21 mouse cellular contexts compared by ENCODE assay signal in the genomic region with DNA sequence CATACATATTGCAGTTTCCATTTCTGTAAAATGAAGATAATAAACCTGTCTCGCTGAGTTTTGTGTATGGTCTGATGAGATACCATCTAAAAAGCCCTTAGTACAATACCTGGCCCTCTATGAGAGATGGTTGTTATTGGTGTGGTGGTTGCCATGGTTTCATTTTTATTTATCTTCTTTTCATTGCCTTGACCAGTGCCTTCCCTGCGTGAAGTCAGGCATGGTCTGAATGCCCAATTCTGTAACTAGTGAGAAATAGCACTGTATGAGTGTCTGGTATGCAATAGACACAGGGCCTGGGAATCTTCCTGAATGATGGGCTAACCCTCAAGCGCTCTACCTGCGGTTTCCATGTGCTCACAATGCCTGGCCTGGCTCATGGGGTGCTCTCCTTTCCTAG.
"Had no signal": no experiment of that assay in that cellular context is flagged by ENCODE, and none has a peak within 500 bp of the region (broad histone marks: within the 10 kb centered on the region; RNA-seq: fewer than 3 reads in every experiment).

No protein-coding gene starts in this region.

- H3K9me3 ChIP-seq: limb, embryonic 12.5 days; limb, embryonic 15.5 days; midbrain, embryonic 12.5 days; neural tube, embryonic 13.5 days; stomach, embryonic 15.5 days had no signal

- H3K9ac ChIP-seq: limb, embryonic 12.5 days; limb, embryonic 15.5 days; liver, embryonic 14.5 days; liver, postnatal 0 days; lung, embryonic 14.5 days; midbrain, embryonic 12.5 days; neural tube, embryonic 13.5 days; stomach, embryonic 15.5 days had no signal

- H3K4me3 ChIP-seq: limb, embryonic 12.5 days; limb, embryonic 15.5 days; megakaryocyte, embryonic 14.5 days; midbrain, embryonic 12.5 days; neural tube, embryonic 13.5 days; stomach, embryonic 15.5 days had no signal

- H3K4me1 ChIP-seq: limb, embryonic 12.5 days; megakaryocyte, embryonic 14.5 days had no signal

- H3K27me3 ChIP-seq: limb, embryonic 12.5 days; limb, embryonic 15.5 days; neural tube, embryonic 13.5 days; stomach, embryonic 15.5 days had no signal

- H3K4me2 ChIP-seq: limb, embryonic 12.5 days; limb, embryonic 15.5 days; liver, embryonic 11.5 days; lung, embryonic 14.5 days; midbrain, embryonic 12.5 days; neural tube, embryonic 13.5 days; stomach, embryonic 15.5 days had no signal

- DNase-seq: kidney, adult 18-20 months; kidney, adult 9 months; kidney, postnatal 14 days; kidney, postnatal 4 days; left cerebral cortex, postnatal 4 days; liver, postnatal 0 days; lung, embryonic 14.5 days; lung, postnatal 36 days; retina, postnatal 1 day; right cerebral cortex, postnatal 25 days; spleen, adult 18-20 months; thymus, postnatal 25 days had no signal

- H3K27ac ChIP-seq: limb, embryonic 15.5 days; liver, embryonic 14.5 days; midbrain, embryonic 12.5 days; neural tube, embryonic 13.5 days; stomach, embryonic 15.5 days had no signal

- ATAC-seq: liver, postnatal 0 days; lung, postnatal 0 days had no signal
